Mouse (Mus musculus): ENCODE results near the gene Vps51.

GRCm38 (mm10) chr19:6085417-6085879 lies 8.4 kb upstream of the Vps51 start:
- no peak for TF ChIP-seq CTCF (IDR thresholded peaks at IDR 0.05; ENCODE audit: low read depth)
- no peak for TF ChIP-seq EP300 (IDR thresholded peaks at IDR 0.05; ENCODE audit: low read depth)

All from heart, postnatal 0 days (tissue).